Mouse (Mus musculus): ENCODE data around the gene Hjurp. TPM values are rescaled to one million over a fixed set of nuclear protein-coding genes. Genes with fewer than 3 reads are reported as not detected.

The Hjurp gene
- polyA plus RNA-seq, 1 experiment: 29.4 TPM

DNA sequence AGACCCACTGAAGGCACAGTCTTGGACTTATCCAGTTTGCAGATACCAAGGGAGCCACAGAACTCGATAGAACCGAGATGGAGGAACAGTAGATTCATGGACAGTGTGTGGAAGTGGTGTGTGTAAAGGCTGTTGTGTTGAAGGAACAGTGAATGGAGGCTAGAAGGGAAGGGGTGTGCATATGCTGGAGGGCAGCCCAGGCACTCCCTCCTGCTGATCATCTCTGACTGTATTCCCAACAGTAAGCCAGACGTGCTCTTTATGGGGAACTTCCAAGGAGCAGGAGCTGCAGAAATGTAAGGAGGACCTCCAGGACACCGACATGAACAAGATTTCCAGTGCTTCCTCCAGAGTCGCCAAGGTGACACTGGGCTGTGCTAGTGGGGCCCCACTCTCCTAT is 27.4 kb downstream of the Hjurp start:
- DNase-seq: no peak
- WGBS: 78% methylated on average over 5 of the region's 5 CpGs
- H3K4me3 ChIP-seq (replicated peaks; ENCODE audit: extremely low read depth, low read depth, low read length): no peak overlapping the region
- no peaks in the 10 kb centered on the region for H3K4me1 ChIP-seq (ENCODE audit: control insufficient read depth, insufficient read depth, low read length)
- TF ChIP-seq CTCF (IDR thresholded peaks at IDR 0.05; ENCODE audit: insufficient read depth, low read length) (no peak), POLR2A (IDR thresholded peaks at IDR 0.05; ENCODE audit: borderline replicate concordance, extremely low read depth, low read depth, low read length) (no peak)

DNA sequence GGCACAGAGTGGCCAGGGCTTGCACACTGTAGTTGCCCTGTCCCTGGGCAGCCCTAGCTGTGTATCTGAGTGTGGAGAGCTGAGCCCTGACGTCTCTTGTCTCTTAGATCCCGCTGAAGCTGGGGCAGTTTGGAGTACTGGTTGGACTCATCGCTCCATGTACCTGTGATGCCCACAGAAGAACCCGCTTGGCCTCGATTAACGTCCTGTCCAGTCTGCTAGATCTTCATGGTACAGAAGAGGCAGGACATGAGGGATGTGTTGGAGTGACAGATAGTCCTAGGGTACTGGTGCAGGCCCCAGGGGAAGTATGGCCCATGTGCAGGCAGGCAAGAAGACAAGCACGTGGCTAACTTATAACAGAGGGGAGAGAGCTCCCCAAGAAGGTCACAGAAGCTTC is 27.8 kb downstream of the Hjurp start:
- no peak for DNase-seq
- 73% methylated on average over 7 of the region's 7 CpGs for WGBS
- Histone ChIP-seq H3K4me3 (replicated peaks; ENCODE audit: extremely low read depth, low read depth, low read length) (no peak overlapping the region), H3K4me1 (ENCODE audit: control insufficient read depth, insufficient read depth, low read length) (no peaks in the 10 kb centered on the region)
- TF ChIP-seq CTCF (IDR thresholded peaks at IDR 0.05; ENCODE audit: insufficient read depth, low read length) (no peak), POLR2A (IDR thresholded peaks at IDR 0.05; ENCODE audit: borderline replicate concordance, extremely low read depth, low read depth, low read length) (no peak)

- no peak for DNase-seq
- no peaks in the 10 kb centered on the region for H3K4me1 ChIP-seq (ENCODE audit: control insufficient read depth, insufficient read depth, low read length)
- no peak overlapping the region for H3K4me3 ChIP-seq (replicated peaks; ENCODE audit: extremely low read depth, low read depth, low read length)
- TF ChIP-seq POLR2A (IDR thresholded peaks at IDR 0.05; ENCODE audit: borderline replicate concordance, extremely low read depth, low read depth, low read length) (no peak), CTCF (IDR thresholded peaks at IDR 0.05; ENCODE audit: insufficient read depth, low read length) (no peak)
- 56% methylated on average over 4 of the region's 4 CpGs for WGBS
These were observed 28.8 kb downstream of the Hjurp start for GRCm38 (mm10) chr1:88248658-88249057.

- TF ChIP-seq CTCF (IDR thresholded peaks at IDR 0.05; ENCODE audit: insufficient read depth, low read length) (no peak), POLR2A (IDR thresholded peaks at IDR 0.05; ENCODE audit: borderline replicate concordance, extremely low read depth, low read depth, low read length) (no peak)
- no peak for DNase-seq
- 41% methylated on average over 2 of the region's 2 CpGs for WGBS
- Histone ChIP-seq H3K4me1 (ENCODE audit: control insufficient read depth, insufficient read depth, low read length) (no peaks in the 10 kb centered on the region), H3K4me3 (replicated peaks; ENCODE audit: extremely low read depth, low read depth, low read length) (no peak overlapping the region)
These were observed 29.8 kb downstream of the Hjurp start for GRCm38 (mm10) chr1:88247660-88248059.

DNA sequence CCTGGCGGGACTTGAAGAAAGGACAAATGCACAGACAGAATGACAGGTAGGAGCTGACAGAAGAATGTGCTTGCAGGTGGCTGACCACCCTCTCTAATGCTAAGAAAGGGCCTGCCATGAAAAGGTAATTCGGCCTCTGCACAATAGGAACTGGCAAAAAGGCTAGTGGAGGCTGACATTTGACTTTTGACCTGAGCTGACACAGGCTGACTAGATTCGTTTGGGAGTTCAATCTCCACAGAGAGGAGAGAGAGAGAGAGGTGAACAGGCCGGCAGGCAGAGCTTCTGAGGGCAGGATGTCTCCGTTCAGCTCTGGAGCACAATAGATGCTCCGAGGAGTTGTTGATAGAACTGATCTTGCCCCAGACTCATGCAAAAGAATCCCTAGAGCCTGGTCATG is 31.0 kb downstream of the Hjurp start:
- TF ChIP-seq POLR2A (IDR thresholded peaks at IDR 0.05; ENCODE audit: borderline replicate concordance, extremely low read depth, low read depth, low read length): no peak
- no peak for TF ChIP-seq CTCF (IDR thresholded peaks at IDR 0.05; ENCODE audit: insufficient read depth, low read length)
- DNase-seq: no peak
- Histone ChIP-seq H3K4me1 (ENCODE audit: control insufficient read depth, insufficient read depth, low read length) (no peaks in the 10 kb centered on the region), H3K4me3 (replicated peaks; ENCODE audit: extremely low read depth, low read depth, low read length) (no peak overlapping the region)
- WGBS: 42% methylated on average over 6 of the region's 6 CpGs

DNA sequence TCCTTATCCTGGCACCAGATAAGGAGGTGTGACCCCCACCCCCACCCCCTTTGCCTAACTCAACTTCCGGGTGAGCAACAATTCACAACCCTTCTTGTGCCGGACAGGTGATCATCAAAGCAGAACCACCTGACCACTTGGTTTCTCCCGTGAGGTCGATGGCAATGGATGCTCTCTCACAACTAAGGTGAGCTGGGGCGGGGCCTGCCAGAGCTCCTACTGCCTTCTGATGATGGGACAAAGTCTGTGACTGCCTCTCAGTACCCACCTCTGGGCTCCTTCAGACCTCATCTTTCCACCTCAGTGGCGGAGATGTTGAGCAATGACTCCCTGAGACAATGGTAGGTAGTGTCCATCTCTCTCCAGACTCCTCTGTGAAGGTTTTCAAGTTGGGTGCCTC is 31.6 kb downstream of the Hjurp start:
- TF ChIP-seq POLR2A (IDR thresholded peaks at IDR 0.05; ENCODE audit: borderline replicate concordance, extremely low read depth, low read depth, low read length) (no peak), CTCF (IDR thresholded peaks at IDR 0.05; ENCODE audit: insufficient read depth, low read length) (no peak)
- WGBS: 75% methylated on average over 6 of the region's 6 CpGs
- H3K4me1 ChIP-seq (ENCODE audit: control insufficient read depth, insufficient read depth, low read length): no peaks in the 10 kb centered on the region
- no peak for DNase-seq
- no peak overlapping the region for H3K4me3 ChIP-seq (replicated peaks; ENCODE audit: extremely low read depth, low read depth, low read length)

DNA sequence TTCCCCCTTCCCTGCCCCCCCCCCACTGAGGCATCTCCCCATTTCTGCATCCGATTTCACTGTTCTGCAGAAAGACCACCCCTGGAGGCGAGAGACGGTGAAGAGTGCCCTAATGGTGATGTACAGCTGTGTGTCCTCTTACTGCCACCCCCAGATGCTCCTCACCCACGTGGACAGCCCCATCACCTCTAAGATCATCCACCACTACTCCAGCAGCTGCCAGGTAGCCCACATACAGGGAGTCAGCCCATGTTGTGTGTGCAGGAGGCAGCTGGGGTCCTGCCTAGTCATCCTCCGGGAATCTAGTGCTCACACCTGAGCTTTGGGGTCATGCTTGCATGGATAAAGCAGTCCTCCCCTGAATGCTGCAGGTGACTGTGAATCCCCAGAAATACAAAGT is 33.6 kb downstream of the Hjurp start:
- WGBS: 62% methylated on average over 5 of the region's 5 CpGs
- TF ChIP-seq CTCF (IDR thresholded peaks at IDR 0.05; ENCODE audit: insufficient read depth, low read length): no peak
- no peak for TF ChIP-seq POLR2A (IDR thresholded peaks at IDR 0.05; ENCODE audit: borderline replicate concordance, extremely low read depth, low read depth, low read length)
- no peak for DNase-seq
- H3K4me1 ChIP-seq (ENCODE audit: control insufficient read depth, insufficient read depth, low read length): no peaks in the 10 kb centered on the region
- no peak overlapping the region for H3K4me3 ChIP-seq (replicated peaks; ENCODE audit: extremely low read depth, low read depth, low read length)

DNA sequence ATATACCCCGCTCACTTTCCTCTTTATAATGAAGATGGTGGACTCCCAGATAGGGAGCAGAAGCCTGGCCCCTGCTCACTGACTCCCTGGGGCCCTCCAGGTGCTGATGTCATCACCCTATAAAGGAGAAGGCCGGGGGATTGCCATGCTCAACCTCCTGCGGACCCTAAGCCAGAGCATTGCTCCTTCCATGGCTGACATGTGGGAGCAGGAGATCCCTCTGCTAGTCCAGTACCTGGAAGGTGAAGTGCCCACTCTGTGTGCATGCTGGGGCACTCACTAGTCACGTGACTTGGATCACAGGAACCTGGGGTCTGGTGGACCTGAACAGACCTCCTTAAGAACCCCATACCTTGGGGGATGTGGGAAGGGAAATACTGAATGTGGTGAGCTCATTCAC is 36.9 kb downstream of the Hjurp start:
- Histone ChIP-seq H3K4me1 (ENCODE audit: control insufficient read depth, insufficient read depth, low read length) (no peaks in the 10 kb centered on the region), H3K4me3 (replicated peaks; ENCODE audit: extremely low read depth, low read depth, low read length) (no peak overlapping the region)
- WGBS: 63% methylated on average over 4 of the region's 4 CpGs
- TF ChIP-seq CTCF (IDR thresholded peaks at IDR 0.05; ENCODE audit: insufficient read depth, low read length) (no peak), POLR2A (IDR thresholded peaks at IDR 0.05; ENCODE audit: borderline replicate concordance, extremely low read depth, low read depth, low read length) (no peak)
- no peak for DNase-seq

DNA sequence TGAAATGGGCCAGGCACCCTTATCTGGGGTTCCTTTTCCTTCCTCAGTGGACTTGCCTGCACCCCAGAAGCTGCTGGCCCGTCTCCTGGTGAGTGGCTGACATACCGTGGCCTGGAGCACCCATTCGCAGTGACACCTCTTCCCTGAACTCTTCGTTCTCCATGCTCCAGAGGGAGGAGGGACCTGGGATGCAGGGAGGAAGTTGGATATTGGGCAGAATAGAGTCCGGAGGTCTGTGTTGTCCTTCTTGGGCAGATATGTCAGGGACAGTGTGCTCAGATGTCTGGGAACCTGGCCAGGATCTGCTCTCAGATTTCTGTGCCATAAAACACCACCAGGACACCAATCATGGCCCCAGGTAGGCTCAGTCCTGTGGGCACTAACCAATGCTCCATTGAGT is 37.4 kb downstream of the Hjurp start:
- DNase-seq: no peak
- 67% methylated on average over 5 of the region's 5 CpGs for WGBS

GRCm38 (mm10) chr1:88238771-88239170 is 38.7 kb downstream of the Hjurp start:
- no peaks in the 10 kb centered on the region for H3K4me1 ChIP-seq (ENCODE audit: control insufficient read depth, insufficient read depth, low read length)
- no peak overlapping the region for H3K4me3 ChIP-seq (replicated peaks; ENCODE audit: extremely low read depth, low read depth, low read length)
- WGBS: 71% methylated on average over 6 of the region's 6 CpGs
- no peak for DNase-seq
- TF ChIP-seq POLR2A (IDR thresholded peaks at IDR 0.05; ENCODE audit: borderline replicate concordance, extremely low read depth, low read depth, low read length): no peak
- TF ChIP-seq CTCF (IDR thresholded peaks at IDR 0.05; ENCODE audit: insufficient read depth, low read length): no peak

More for the DNA sequence above, 37.4 kb downstream of the Hjurp start:
- no peak for TF ChIP-seq CTCF (IDR thresholded peaks at IDR 0.05; ENCODE audit: insufficient read depth, low read length)
- no peak for TF ChIP-seq POLR2A (IDR thresholded peaks at IDR 0.05; ENCODE audit: borderline replicate concordance, extremely low read depth, low read depth, low read length)
- Histone ChIP-seq H3K4me3 (replicated peaks; ENCODE audit: extremely low read depth, low read depth, low read length) (no peak overlapping the region), H3K4me1 (ENCODE audit: control insufficient read depth, insufficient read depth, low read length) (no peaks in the 10 kb centered on the region)
